Mouse (Mus musculus) liver, embryonic 11.5 days (tissue): ENCODE measurements around the gene Vps18. TPM values are rescaled to one million over a fixed set of nuclear protein-coding genes. Genes with fewer than 3 reads are reported as not detected.

ENCODE experiments used
- ATAC-seq: fragments of 200-750 bp; cut with Nextera tagmentation; replicated peaks from 2 replicates; pipeline ENCODE4 v1.8.0; 2017; ENCODE audit warnings: moderate number of reproducible peaks, mild to moderate bottlenecking, moderate TSS enrichment, moderate library complexity; ENCODE audit not compliant: low FRiP score
- DNase-seq: peaks from one replicate; pipeline ENCODE4 v3.0.0-alpha.2; 2017; ENCODE audit warnings: low spot score
- H3K27ac ChIP-seq: fragments of 300-500 bp; sonication (generic); 2 replicates; pipeline ENCODE4 v1.5.1; 2014; ENCODE audit warnings: mild to moderate bottlenecking, low read depth, low read length, control low read depth
- H3K27me3 ChIP-seq: fragments of 300-500 bp; sonication (generic); replicated peaks from 2 replicates; pipeline ENCODE4 v1.6.1; 2014; ENCODE audit warnings: low read length, mixed read lengths; ENCODE audit not compliant: control insufficient read depth, insufficient read depth
- H3K36me3 ChIP-seq: fragments of 300-500 bp; sonication (generic); 2 replicates; pipeline ENCODE4 v1.6.1; 2014; ENCODE audit warnings: mild to moderate bottlenecking, low read length, moderate library complexity, mixed read lengths; ENCODE audit not compliant: control insufficient read depth, insufficient read depth
- H3K4me1 ChIP-seq: fragments of 300-500 bp; sonication (generic); replicated peaks from 2 replicates; pipeline ENCODE4 v1.6.1; 2014; ENCODE audit warnings: low read length, mixed read lengths; ENCODE audit not compliant: control insufficient read depth, insufficient read depth
- H3K4me2 ChIP-seq: fragments of 300-500 bp; sonication (generic); 2 replicates; pipeline ENCODE4 v1.6.1; 2014; ENCODE audit warnings: mild to moderate bottlenecking, control low read depth, moderate library complexity
- H3K4me3 ChIP-seq: fragments of 300-500 bp; sonication (generic); 2 replicates; pipeline ENCODE4 v1.5.1; 2014; ENCODE audit warnings: low read depth, low read length, control low read depth
- H3K9ac ChIP-seq: fragments of 300-500 bp; sonication (generic); 2 replicates; pipeline ENCODE4 v1.6.1; 2014; ENCODE audit warnings: low read depth, low read length, control low read depth
- H3K9me3 ChIP-seq: fragments of 300-500 bp; sonication (generic); 2 replicates; pipeline ENCODE4 v1.6.1; 2016; ENCODE audit warnings: low read length, inconsistent platforms, mixed read lengths; ENCODE audit not compliant: control insufficient read depth
- WGBS: fragments of 180-500 bp; shearing (Covaris S2); extraction: QIAGEN DNeasy Blood & Tissue Kit; methylation state at CpG from one replicate; pipeline ENCODE4 v1.1.7; 2014; 5-methylcytosine and 5-hydroxymethylcytosine counted together
- polyA plus RNA-seq: library from polyadenylated mRNA; unstranded; fragments of >200 nt; fragmentation: Nextera tagmentation; extraction: Ambion mirVana; gene quantifications from 2 replicates; pipeline ENCODE4 v1.2.1, GENCODE M21; 2014

Vps18 gene
- polyA plus RNA-seq, 1 experiment from 2014 or later = 14.0 TPM

- H3K9me3 ChIP-seq = no peaks in the 10 kb centered on the region
- ATAC-seq = no peak
- peaks cover 90% of the 10 kb centered on the region for H3K27me3 ChIP-seq
- peak overlapping the region; percentile 59 for H3K4me3 ChIP-seq
- H3K27ac ChIP-seq = no peak overlapping the region
- WGBS = 1% methylated on average over 30 of the region's 30 CpGs
- no peak overlapping the region; the same call in 1 of the 2 replicates for H3K9ac ChIP-seq
- H3K4me1 ChIP-seq = peaks cover 47% of the 10 kb centered on the region
- no peak for DNase-seq
- peak overlapping the region; percentile 88 for H3K4me2 ChIP-seq
- no peaks in the 10 kb centered on the region for H3K36me3 ChIP-seq
Measured at GRCm38 (mm10) chr2:119327102-119327480, 38.6 kb downstream of the Vps18 start.

- H3K4me3 ChIP-seq = peak overlapping the region; percentile 23; the same call in 1 of the 2 replicates
- H3K4me1 ChIP-seq = peaks cover 38% of the 10 kb centered on the region
- no peaks in the 10 kb centered on the region for H3K9me3 ChIP-seq
- ATAC-seq (no peak), DNase-seq (peak; percentile 30)
- H3K9ac ChIP-seq = no peak overlapping the region
- WGBS = 26% methylated on average over 11 of the region's 11 CpGs
- H3K27me3 ChIP-seq = peaks cover 84% of the 10 kb centered on the region
- H3K36me3 ChIP-seq = no peaks in the 10 kb centered on the region
- no peak overlapping the region for H3K27ac ChIP-seq
- H3K4me2 ChIP-seq = peak overlapping the region; percentile 5
Measured at GRCm38 (mm10) chr2:119327942-119328526, 39.5 kb downstream of the Vps18 start.

- H3K9ac ChIP-seq = no peak overlapping the region
- H3K4me1 ChIP-seq = peaks cover 36% of the 10 kb centered on the region
- peaks cover 79% of the 10 kb centered on the region for H3K27me3 ChIP-seq
- no peaks in the 10 kb centered on the region for H3K36me3 ChIP-seq
- no peak overlapping the region for H3K27ac ChIP-seq
- H3K4me2 ChIP-seq = peak overlapping the region; percentile 5
- 57% methylated on average over 5 of the region's 5 CpGs for WGBS
- DNase-seq (no peak), ATAC-seq (no peak)
- H3K9me3 ChIP-seq = no peaks in the 10 kb centered on the region
- peak overlapping the region; percentile 23; the same call in 1 of the 2 replicates for H3K4me3 ChIP-seq
Measured at GRCm38 (mm10) chr2:119328546-119328945, 40.0 kb downstream of the Vps18 start.

GRCm38 (mm10) chr2:119329123-119329817 lies 40.7 kb downstream of the Vps18 start:
- peak; percentile 29 for DNase-seq
- no peaks in the 10 kb centered on the region for H3K36me3 ChIP-seq
- WGBS = 50% methylated on average over 3 of the region's 3 CpGs
- H3K27ac ChIP-seq = no peak overlapping the region
- no peak overlapping the region for H3K4me3 ChIP-seq
- peaks cover 30% of the 10 kb centered on the region for H3K4me1 ChIP-seq
- H3K9ac ChIP-seq = no peak overlapping the region
- H3K9me3 ChIP-seq = no peaks in the 10 kb centered on the region
- no peak for ATAC-seq
- peak overlapping the region; percentile 5 for H3K4me2 ChIP-seq
- H3K27me3 ChIP-seq = peaks cover 72% of the 10 kb centered on the region

- H3K27ac ChIP-seq = no peak overlapping the region
- no peaks in the 10 kb centered on the region for H3K9me3 ChIP-seq
- peak overlapping the region; percentile 7; the same call in 1 of the 2 replicates for H3K4me2 ChIP-seq
- WGBS = 84% methylated on average over 8 of the region's 8 CpGs
- no peak overlapping the region for H3K9ac ChIP-seq
- H3K36me3 ChIP-seq = no peaks in the 10 kb centered on the region
- ATAC-seq (no peak), DNase-seq (peak; percentile 28)
- H3K4me3 ChIP-seq = no peak overlapping the region
- H3K27me3 ChIP-seq = peaks cover 58% of the 10 kb centered on the region
- H3K4me1 ChIP-seq = peaks cover 16% of the 10 kb centered on the region
Measured at GRCm38 (mm10) chr2:119330795-119331194, 42.3 kb downstream of the Vps18 start.

- 71% methylated on average over 24 of the region's 24 CpGs for whole genome bisulfite sequencing
- Histone ChIP-seq H3K27me3 (peaks cover 43% of the 10 kb centered on the region), H3K4me3 (no peak overlapping the region)
Measured at GRCm38 (mm10) chr2:119332177-119332661, 43.7 kb downstream of the Vps18 start.

GRCm38 (mm10) chr2:119334135-119334534 lies 45.6 kb downstream of the Vps18 start:
- Histone ChIP-seq H3K4me1 (peaks cover 7% of the 10 kb centered on the region), H3K9me3 (no peaks in the 10 kb centered on the region), H3K27me3 (peaks cover 24% of the 10 kb centered on the region), H3K4me2 (no peak overlapping the region), H3K27ac (no peak overlapping the region), H3K36me3 (no peaks in the 10 kb centered on the region), H3K4me3 (no peak overlapping the region), H3K9ac (no peak overlapping the region)
- WGBS = 50% methylated on average over 1 of the region's 1 CpGs
- DNase-seq = no peak
- no peak for ATAC-seq

More at GRCm38 (mm10) chr2:119332177-119332661, 43.7 kb downstream of the Vps18 start:
- Histone ChIP-seq H3K36me3 (no peaks in the 10 kb centered on the region), H3K9ac (no peak overlapping the region), H3K9me3 (no peaks in the 10 kb centered on the region), H3K4me1 (peaks cover 3% of the 10 kb centered on the region), H3K4me2 (no peak overlapping the region), H3K27ac (no peak overlapping the region)
- ATAC-seq (no peak), DNase-seq (peak; percentile 28)

GRCm38 (mm10) chr2:119334964-119335525 lies 46.5 kb downstream of the Vps18 start:
- ATAC-seq (no peak), DNase-seq (no peak)
- Histone ChIP-seq H3K27me3 (peaks cover 20% of the 10 kb centered on the region), H3K9ac (no peak overlapping the region), H3K36me3 (no peaks in the 10 kb centered on the region), H3K4me2 (no peak overlapping the region), H3K27ac (no peak overlapping the region), H3K4me1 (peaks cover 5% of the 10 kb centered on the region), H3K4me3 (no peak overlapping the region), H3K9me3 (no peaks in the 10 kb centered on the region)
- WGBS = 78% methylated on average over 7 of the region's 7 CpGs
